Mouse (Mus musculus) kidney, adult 2 months (tissue): Measurements from ENCODE around the gene Atl3. TPM values are rescaled to one million over a fixed set of nuclear protein-coding genes. Genes with fewer than 3 reads are reported as not detected.
"Not testable (repeated sequence)": the region's sequence is repeated elsewhere in the genome, so short reads cannot be mapped to it uniquely, and the experiment has no call there.

Experiments
- DNase-seq: peaks from one replicate; pipeline ENCODE4 v3.0.0; 2021
- H3K27ac ChIP-seq: fragments of 200-500 bp; 2 replicates; pipeline ENCODE4 v1.5.1; 2012; ENCODE audit warnings: low read depth, low read length, control low read depth, inconsistent platforms; ENCODE audit not compliant: insufficient read depth
- H3K27me3 ChIP-seq: fragments of 200-500 bp; replicated peaks from 2 replicates; pipeline ENCODE4 v1.6.1; 2012; ENCODE audit warnings: mild to moderate bottlenecking, moderate library complexity, low read length, inconsistent platforms; ENCODE audit not compliant: control insufficient read depth, insufficient read depth
- H3K36me3 ChIP-seq: fragments of 200-500 bp; 2 replicates; pipeline ENCODE4 v1.6.1; 2012; ENCODE audit warnings: mild to moderate bottlenecking, moderate library complexity, low read length, inconsistent platforms; ENCODE audit not compliant: control insufficient read depth, insufficient read depth
- H3K4me1 ChIP-seq: fragments of 200-500 bp; 2 replicates; pipeline ENCODE4 v1.6.1; 2011; ENCODE audit warnings: low read length; ENCODE audit not compliant: control insufficient read depth, insufficient read depth
- H3K4me3 ChIP-seq: fragments of 200-500 bp; 2 replicates; pipeline ENCODE4 v1.5.1; 2011; ENCODE audit warnings: mild to moderate bottlenecking, low read depth, low read length, control low read depth; ENCODE audit not compliant: insufficient read depth
- CTCF ChIP-seq: fragments of 200-500 bp; conservative IDR thresholded peaks from 2 replicates; pipeline ENCODE4 v1.5.1; 2011; ENCODE audit warnings: low read depth, mild to moderate bottlenecking, control low read depth, low read length, moderate library complexity, mixed read lengths; ENCODE audit not compliant: insufficient read depth, insufficient read length
- POLR2A ChIP-seq: fragments of 200-500 bp; IDR thresholded peaks from one replicate; pipeline ENCODE4 v1.6.1; 2011; ENCODE audit warnings: low read depth, low read length, control low read depth
- WGBS: fragments of 180-500 bp; shearing (Covaris S2); methylation state at CpG from one replicate; pipeline ENCODE4 v1.1.7; 2018; 5-methylcytosine and 5-hydroxymethylcytosine counted together
- polyA plus RNA-seq: library from polyadenylated mRNA; depleted of rRNA; stranded (reverse); fragments of >200 nt; gene quantifications from 2 replicates; pipeline ENCODE4 v1.2.3, GENCODE M21; 2012

The Atl3 gene
- polyA plus RNA-seq, 1 experiment, result 20.4 TPM

- H3K4me3 ChIP-seq, result no peak overlapping the region
These were observed 9.8 kb upstream of the Atl3 start for GRCm38 (mm10) chr19:7484076-7484475.

GRCm38 (mm10) chr19:7487680-7488079 lies 6.2 kb upstream of the Atl3 start:
- TF ChIP-seq POLR2A (no peak), CTCF (no peak)
- no peak for DNase-seq
- WGBS, result 82% methylated on average over 8 of the region's 8 CpGs

More at GRCm38 (mm10) chr19:7484076-7484475, 9.8 kb upstream of the Atl3 start:
- Histone ChIP-seq H3K4me1 (peaks cover 7% of the 10 kb centered on the region; the same call in 1 of the 2 replicates), H3K27me3 (no peaks in the 10 kb centered on the region), H3K27ac (no peak overlapping the region), H3K36me3 (no peaks in the 10 kb centered on the region)
- peak; percentile 16 for DNase-seq
- 53% methylated on average over 5 of the region's 5 CpGs for WGBS
- TF ChIP-seq POLR2A (no peak), CTCF (no peak)

GRCm38 (mm10) chr19:7491960-7492359 lies 1.9 kb upstream of the Atl3 start:
- DNase-seq, result no peak
- Histone ChIP-seq H3K4me3 (no peak overlapping the region), H3K27ac (no peak overlapping the region), H3K4me1 (0 out of 2 replicates have a peak, but pooled peaks cover 4% of the 10 kb centered on the region), H3K36me3 (no peaks in the 10 kb centered on the region), H3K27me3 (no peaks in the 10 kb centered on the region)
- 85% methylated on average over 6 of the region's 6 CpGs for WGBS
- TF ChIP-seq POLR2A, result no peak
- no peak for TF ChIP-seq CTCF

More at GRCm38 (mm10) chr19:7487680-7488079, 6.2 kb upstream of the Atl3 start:
- Histone ChIP-seq H3K36me3 (no peaks in the 10 kb centered on the region), H3K27ac (no peak overlapping the region), H3K4me3 (no peak overlapping the region), H3K27me3 (no peaks in the 10 kb centered on the region), H3K4me1 (no peaks in the 10 kb centered on the region)

GRCm38 (mm10) chr19:7492682-7493081 lies 1.2 kb upstream of the Atl3 start:
- TF ChIP-seq CTCF (no peak), POLR2A (no peak)
- 92% methylated on average over 2 of the region's 2 CpGs for WGBS
- Histone ChIP-seq H3K27ac (no peak overlapping the region), H3K4me3 (no peak overlapping the region), H3K36me3 (no peaks in the 10 kb centered on the region), H3K27me3 (no peaks in the 10 kb centered on the region), H3K4me1 (peaks cover 9% of the 10 kb centered on the region; the same call in 1 of the 2 replicates)
- DNase-seq, result no peak

- H3K27ac ChIP-seq, result peak overlapping the region; percentile 93
- H3K4me3 ChIP-seq, result peak overlapping the region; percentile 59
- H3K36me3 ChIP-seq, result no peaks in the 10 kb centered on the region
- no peaks in the 10 kb centered on the region for H3K27me3 ChIP-seq
- peak; percentile 99 for DNase-seq
- H3K4me1 ChIP-seq, result peaks cover 11% of the 10 kb centered on the region; the same call in 1 of the 2 replicates
- TF ChIP-seq CTCF (no peak), POLR2A (no peak)
- under 1% methylated on average over 84 of the region's 84 CpGs for WGBS
These were observed 561 bp downstream of the Atl3 start for GRCm38 (mm10) chr19:7494187-7495015.

- Histone ChIP-seq H3K36me3 (no peaks in the 10 kb centered on the region), H3K27ac (peak overlapping the region; percentile 93; the same call in 1 of the 2 replicates), H3K27me3 (no peaks in the 10 kb centered on the region), H3K4me1 (peaks cover 16% of the 10 kb centered on the region; the same call in 1 of the 2 replicates), H3K4me3 (peak overlapping the region; percentile 59; the same call in 1 of the 2 replicates)
- no peak for DNase-seq
- TF ChIP-seq POLR2A (no peak), CTCF (no peak)
- WGBS, result 32% methylated on average over 14 of the region's 14 CpGs
These were observed 1.6 kb downstream of the Atl3 start for GRCm38 (mm10) chr19:7495221-7496038.

GRCm38 (mm10) chr19:7496070-7496469 lies 2.2 kb downstream of the Atl3 start:
- WGBS, result 63% methylated on average over 1 of the region's 1 CpGs
- not testable (repeated sequence) for H3K27me3 ChIP-seq, DNase-seq, H3K27ac ChIP-seq, H3K4me3 ChIP-seq, H3K36me3 ChIP-seq
- H3K4me1 ChIP-seq, result peaks cover 18% of the 10 kb centered on the region; the same call in 1 of the 2 replicates
